Mouse (Mus musculus): ENCODE data around the gene Ifit1bl2.
"Not testable (repeated sequence)": the region's sequence is repeated elsewhere in the genome, so short reads cannot be mapped to it uniquely, and the experiment has no call there.

Ifit1bl2 gene

GRCm38 (mm10) chr19:34640623-34641022, at the start of gene Ifit1bl2, which contains the start of gene Ifit1:
Gene Ifit1bl2, minus strand, starts transcription at chr19:34640743.
Gene Ifit1, plus strand, starts transcription at chr19:34640871.
- DNase-seq (ENCODE audit: low spot score): peak; percentile 57

GRCm38 (mm10) chr19:34685530-34685929, 45.0 kb upstream of the Ifit1bl2 start:
- no peak for DNase-seq (ENCODE audit: low spot score)

DNA sequence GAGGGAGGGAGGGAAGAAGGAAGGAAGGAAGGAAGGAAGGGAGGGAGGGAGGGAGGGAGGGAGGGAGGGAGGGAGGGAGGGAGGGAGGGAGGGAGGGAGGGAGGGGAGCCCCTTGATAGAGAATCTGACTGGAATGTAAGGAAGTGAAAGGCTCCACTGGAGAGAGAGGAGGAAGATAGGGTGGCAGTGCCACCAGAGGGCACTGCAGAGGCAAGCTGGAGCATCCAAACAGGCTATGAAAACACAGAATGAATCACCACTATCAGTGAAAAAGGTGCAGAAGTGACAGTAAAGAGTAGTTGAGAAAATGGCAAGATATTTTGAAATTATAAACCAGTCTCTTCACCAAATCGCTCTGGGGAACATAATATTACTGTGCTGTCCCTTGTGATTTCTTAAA, 44.3 kb upstream of the Ifit1bl2 start:
- DNase-seq (ENCODE audit: low spot score): peak; percentile 44

DNA sequence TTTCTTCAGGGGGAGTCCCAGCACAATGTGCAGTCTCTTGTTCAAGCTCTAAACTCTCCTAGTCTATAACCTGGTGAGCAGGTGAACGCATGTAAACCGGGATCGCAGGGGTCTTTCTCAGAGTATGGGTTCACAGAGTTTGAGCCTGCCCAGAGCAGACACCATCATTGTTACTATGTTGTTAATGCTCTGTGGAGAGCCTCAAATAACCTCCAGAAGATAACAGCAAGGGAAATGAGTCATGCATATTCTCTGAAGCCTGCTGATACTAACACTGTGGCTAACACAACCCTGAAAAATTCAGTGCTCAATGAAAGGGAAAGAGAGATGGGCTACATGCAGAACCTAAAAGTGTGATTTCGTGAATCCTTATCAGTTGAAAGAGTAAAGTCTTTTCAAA, 37.9 kb upstream of the Ifit1bl2 start:
- DNase-seq (ENCODE audit: low spot score): no peak

DNA sequence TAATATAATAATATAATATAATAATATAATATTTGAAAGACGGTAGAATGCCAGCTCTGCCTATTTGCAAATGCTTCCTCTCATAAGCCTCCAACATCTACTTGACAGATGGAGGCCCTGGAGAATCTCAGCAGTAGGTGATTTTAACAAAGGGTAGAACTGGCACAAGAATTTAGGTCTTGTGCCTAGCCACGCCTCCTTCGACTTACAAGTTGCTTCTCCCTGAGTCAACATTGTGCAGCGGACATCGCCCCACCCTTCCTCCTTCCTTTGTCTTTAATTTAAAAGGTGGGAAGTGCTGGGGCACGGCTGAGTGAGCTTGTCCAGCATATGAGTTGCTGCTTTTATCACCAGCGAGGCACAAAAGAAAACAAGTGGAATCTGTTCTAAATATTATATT, 32.9 kb upstream of the Ifit1bl2 start:
- peak; percentile 61 for DNase-seq (ENCODE audit: low spot score)

DNA sequence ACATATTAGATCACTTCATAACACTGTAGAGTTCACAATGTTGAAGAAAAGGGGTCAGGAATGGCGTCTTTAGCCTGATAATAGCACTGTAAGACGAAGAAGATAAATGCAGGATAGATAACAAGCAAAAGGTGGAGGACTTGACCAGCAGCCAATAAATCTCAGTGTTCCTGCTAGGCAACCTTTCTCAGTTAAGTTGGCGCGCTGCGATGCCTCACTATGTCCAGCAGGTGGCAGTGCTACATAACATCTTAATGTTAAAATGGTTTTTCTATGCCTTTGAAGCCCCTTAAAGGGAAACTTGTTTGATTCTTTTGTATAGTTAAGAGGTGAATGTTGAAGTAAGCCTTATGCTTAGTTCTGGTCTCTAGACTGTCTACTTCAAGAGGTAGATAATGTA, 25.6 kb upstream of the Ifit1bl2 start:
- peak; percentile 59 for DNase-seq (ENCODE audit: low spot score)

GRCm38 (mm10) chr19:34662740-34663139, 22.2 kb upstream of the Ifit1bl2 start:
- DNase-seq (ENCODE audit: low spot score): no peak

DNA sequence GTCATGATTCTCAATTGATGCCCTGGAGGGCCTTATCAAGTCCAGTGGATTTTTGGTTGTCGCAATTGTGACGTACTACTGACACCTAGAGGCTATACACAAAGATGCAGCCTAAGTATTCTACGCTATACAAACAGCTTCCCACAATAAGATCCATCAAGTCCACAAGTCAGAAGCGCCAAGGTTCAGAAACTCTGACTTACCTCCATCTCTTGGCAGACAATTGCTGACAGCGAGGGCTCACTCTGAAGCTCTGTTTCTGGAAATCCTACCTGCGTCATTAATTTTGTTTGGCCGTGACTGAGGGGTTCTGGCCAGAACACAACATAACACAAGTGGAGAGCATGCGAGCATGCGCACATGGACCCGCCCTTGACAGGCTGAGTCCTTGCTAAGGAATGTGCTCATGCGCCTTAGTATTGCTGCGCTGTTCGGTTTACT, 21.5 kb upstream of the Ifit1bl2 start:
- peak; percentile 51 for DNase-seq (ENCODE audit: low spot score)

DNA sequence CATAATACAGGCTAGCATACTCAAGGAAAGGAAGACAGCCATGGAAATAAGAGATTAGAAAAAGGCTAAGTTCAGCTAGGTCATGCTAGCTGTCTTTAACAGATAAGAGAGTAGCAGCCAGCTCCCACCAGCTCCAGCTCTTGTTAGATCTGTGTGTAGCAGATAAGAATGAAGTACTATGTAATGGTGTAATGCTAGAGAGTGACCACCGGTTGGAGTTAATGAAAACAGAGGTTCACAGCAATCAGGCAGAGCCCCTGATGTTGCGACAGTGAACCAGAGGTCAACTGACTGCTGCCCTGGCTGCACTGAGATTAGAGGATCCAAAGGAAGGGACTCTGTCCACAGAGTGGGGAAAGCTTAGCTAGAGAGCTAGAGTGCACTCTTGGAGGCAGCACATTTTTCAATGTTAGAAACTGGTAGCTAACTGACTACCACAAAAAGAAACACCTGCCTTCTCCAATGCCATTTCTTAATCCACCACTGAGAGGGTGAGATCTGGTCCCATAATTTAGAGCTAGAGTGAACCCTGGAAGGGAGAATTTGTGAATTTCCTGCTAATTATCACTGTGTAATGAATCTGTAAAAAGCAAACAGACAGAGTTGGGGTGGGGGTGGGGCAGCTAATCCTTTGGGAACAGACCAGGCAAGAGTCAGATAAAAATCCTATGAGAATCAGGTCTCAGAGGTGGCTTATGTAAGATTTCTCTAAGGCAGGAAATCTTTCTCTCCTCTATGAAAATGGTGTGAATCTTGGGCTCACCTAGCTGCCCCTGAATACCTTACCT, 16.2 kb upstream of the Ifit1bl2 start:
- no peak for DNase-seq (ENCODE audit: low spot score)

DNA sequence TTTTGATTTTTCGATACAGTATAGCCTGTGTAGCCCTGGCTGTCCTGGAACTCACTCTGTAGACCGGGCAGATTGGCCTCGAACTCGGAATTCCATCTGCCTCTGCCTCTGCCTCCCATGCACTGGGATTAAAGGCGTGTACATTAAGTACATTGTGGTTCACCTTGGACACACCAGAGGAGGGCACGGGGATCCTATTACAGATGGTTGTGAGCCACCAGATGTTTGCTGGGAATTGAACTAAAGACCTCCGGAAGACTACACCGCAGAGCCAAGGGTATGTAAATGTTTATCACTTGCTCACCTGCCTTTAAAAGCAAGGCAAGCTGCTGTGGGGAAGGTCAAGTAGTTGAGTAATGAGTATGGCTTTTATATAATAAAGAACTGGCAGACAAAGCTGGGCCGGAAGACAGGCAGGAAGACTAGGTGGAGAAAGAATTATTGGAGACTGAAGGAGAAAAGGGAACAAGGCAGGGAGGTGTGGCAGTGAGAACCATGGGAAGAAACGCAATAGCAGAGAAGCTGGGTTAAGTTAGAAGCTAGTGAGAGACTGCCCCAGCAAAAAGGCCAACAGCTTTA, 14.8 kb upstream of the Ifit1bl2 start:
- no peak for DNase-seq (ENCODE audit: low spot score)

GRCm38 (mm10) chr19:34650997-34651396, 10.5 kb upstream of the Ifit1bl2 start:
- no peak for DNase-seq (ENCODE audit: low spot score)

DNA sequence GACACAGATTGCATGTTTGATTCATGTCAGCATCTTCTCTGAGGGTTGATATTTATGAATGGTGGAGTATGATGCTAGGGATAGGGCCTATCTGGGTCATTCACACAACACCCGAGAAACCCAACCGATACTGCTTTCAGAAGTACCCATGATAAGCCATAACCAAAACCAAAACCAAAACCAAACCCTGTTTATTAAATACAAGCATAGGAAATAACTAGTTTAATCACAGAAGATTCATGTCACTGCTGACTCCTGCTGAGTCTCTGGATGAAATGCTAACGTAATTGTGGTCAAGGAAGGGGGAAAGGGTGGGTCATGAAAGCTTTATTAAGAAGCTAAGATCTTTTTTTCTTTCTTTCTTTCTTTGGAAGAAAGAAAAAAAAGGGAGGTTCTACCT, 9.7 kb upstream of the Ifit1bl2 start:
- no peak for DNase-seq (ENCODE audit: low spot score)

- peak; percentile 62 for DNase-seq (ENCODE audit: low spot score)
Observed at GRCm38 (mm10) chr19:34647630-34648029, 7.1 kb upstream of the Ifit1bl2 start.

DNA sequence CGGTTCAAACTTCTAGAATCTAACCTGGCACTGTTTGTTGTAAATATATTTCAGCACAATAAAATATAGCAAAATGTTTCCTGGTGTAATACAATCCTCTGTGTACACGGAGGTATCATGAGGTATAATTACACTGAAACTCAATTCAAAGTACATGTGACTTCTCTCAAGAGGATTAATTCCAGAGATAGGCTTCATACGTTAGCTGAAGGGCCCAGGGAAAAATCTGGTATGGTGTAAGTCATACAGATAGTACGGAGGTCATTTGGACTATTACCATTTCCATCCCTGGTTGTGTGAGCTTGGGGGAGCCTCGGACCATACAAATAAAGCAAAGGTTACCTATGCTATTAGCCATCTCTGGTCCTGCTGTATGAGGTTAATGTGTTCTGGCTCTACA, 2.1 kb upstream of the Ifit1bl2 start:
- DNase-seq (ENCODE audit: low spot score): no peak

DNA sequence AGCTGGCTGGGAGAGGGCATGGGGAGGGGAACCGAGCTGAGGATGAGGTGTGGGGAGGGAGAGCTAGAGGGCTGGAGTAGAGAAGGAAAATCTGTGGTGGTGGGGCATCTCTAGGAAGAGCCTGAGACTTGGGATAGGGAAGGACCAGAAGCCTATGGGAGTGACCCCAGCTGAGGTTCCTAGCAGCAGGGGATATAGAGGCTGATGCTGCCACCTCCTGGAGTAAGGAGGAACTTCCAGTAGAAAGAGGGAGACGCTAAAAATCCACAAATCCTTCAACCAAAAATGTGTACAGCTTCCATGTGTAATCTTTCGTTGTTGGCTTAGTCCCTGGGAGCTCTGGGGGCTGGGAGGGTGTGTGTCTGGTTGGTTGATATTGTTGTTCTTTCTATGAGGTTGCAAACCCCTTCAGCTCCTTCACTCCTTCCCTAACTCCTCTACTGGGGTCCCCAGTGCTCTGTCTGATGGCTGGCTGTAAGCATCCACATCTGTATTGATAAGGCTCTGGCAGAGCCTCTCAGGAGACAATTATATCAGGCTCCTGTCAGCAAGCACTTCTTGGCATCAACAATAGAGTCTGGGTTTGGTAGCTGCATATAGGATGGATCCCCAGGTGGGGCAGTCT, 3.5 kb downstream of the Ifit1bl2 start:
- DNase-seq (ENCODE audit: low spot score): peak; percentile 66

- DNase-seq (ENCODE audit: low spot score): no peak
Observed at GRCm38 (mm10) chr19:34633484-34633883, 7.1 kb downstream of the Ifit1bl2 start.

DNA sequence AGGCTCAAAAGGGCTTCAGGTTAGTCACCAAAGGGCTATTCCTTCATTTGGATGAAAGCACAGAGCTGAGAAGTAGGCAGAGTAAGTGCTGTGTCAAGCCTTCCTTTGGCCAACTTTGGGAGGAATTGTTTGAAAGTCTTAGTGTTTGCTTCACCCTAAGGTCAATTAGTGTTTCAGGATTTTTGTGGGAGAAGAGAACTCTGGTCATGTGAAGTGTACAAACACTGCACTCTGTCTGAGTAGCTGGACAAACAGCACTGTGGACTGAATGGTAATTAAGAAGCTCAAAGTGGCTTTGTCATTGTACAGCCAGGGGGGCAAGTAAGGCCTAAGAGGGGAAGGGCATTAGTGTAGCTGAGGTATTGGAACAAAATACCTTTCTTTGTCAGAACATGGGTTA, 9.1 kb downstream of the Ifit1bl2 start:
- peak; percentile 70 for DNase-seq (ENCODE audit: low spot score)

- no peak for DNase-seq (ENCODE audit: low spot score)
Observed at GRCm38 (mm10) chr19:34627496-34627895, 13.0 kb downstream of the Ifit1bl2 start.

GRCm38 (mm10) chr19:34624663-34625062, 15.9 kb downstream of the Ifit1bl2 start:
- no peak for DNase-seq (ENCODE audit: low spot score)

- no peak for DNase-seq (ENCODE audit: low spot score)
Observed at GRCm38 (mm10) chr19:34623781-34624180, 16.8 kb downstream of the Ifit1bl2 start.

DNA sequence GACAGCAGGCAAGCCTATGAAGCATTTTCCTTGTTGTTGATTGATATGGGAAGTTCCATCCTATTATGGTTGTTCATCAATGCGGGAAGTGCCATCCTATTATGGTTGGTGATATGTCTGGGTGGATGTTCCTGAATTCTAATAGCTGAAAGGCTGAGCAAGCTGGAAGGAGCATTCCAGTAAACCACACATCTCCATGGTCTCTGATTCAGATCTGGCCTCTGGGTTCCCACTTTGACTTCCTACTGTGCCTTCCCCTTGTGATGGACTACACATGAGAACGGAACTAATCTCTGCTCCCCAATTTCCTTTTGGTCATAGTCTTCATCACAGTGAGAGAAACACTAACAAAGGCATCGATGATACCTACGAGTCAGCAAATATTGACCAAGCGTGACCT, 19.7 kb downstream of the Ifit1bl2 start:
- no peak for DNase-seq (ENCODE audit: low spot score)

DNA sequence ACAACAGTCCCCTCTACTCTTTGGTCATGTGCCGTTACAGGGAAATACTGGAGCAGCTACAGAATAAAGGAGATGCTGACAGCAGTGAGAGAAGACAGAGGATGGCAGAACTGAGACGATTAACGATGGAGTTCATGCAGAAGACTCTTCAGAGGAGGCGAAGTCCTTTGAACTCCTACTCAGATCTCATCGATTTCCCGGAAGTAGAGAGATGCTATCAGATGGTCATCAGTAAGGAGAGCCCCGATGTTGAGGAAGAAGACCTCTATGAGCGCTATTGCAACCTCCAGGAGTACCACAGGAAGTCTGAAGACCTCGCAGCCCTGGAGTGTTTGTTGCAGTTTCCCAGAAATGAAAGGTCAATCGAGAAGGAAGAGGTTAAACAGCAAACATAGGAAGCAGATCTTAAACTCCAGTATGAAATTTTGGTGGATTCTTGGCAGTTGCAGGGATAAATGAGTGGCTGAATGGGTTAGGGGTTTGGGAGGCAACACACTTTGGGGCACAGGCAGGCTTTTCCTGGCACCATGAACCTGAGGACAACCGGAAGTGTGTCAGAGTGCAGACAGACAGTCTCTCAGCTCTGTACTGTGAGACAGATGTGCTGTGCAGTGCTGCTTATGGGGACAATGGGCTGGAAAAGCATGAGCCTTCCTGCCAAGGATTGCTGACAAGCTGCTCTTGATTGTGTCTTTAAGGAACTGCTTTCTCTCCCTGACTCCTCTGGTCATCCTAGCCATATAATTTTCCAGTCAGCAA, 28.1 kb downstream of the Ifit1bl2 start:
- not testable (repeated sequence) for DNase-seq (ENCODE audit: low spot score)
